Mouse (Mus musculus): ENCODE measurements around the gene Shroom3.

GRCm38 (mm10) chr5:92897766-92898745 is 214.8 kb downstream of the Shroom3 start:
- no peak for TF ChIP-seq GATA1 (IDR thresholded peaks at IDR 0.05; ENCODE audit: borderline replicate concordance, low read length)
- TF ChIP-seq FLI1 (IDR thresholded peaks at IDR 0.05; ENCODE audit: low read length): no peak
